Mouse (Mus musculus) thymus, adult 2 months (tissue): ENCODE data around the gene Ubac1.

Experiments used
- CTCF ChIP-seq: fragments of 200-500 bp; IDR thresholded peaks from 2 replicates; pipeline ENCODE4 v1.5.1; 2012; ENCODE audit warnings: mild to moderate bottlenecking, control low read depth, low read length, moderate library complexity, borderline replicate concordance; ENCODE audit not compliant: control insufficient read depth, poor library complexity, insufficient read depth; ENCODE audit errors: extremely low read depth
- POLR2A ChIP-seq: fragments of 200-500 bp; IDR thresholded peaks from 2 replicates; pipeline ENCODE4 v1.6.1; 2012; ENCODE audit warnings: mild to moderate bottlenecking, low read length, control low read depth, moderate library complexity; ENCODE audit not compliant: control insufficient read depth, poor library complexity, insufficient read depth; ENCODE audit errors: extremely low read depth

GRCm38 (mm10) chr2:26042603-26043002 lies 21.1 kb upstream of the Ubac1 start:
- TF ChIP-seq CTCF (no peak), POLR2A (no peak)
